Mouse (Mus musculus) CH12.LX (cell line): ENCODE data around the gene Atp5c1. TPM values are rescaled to one million over a fixed set of nuclear protein-coding genes. Genes with fewer than 3 reads are reported as not detected.

Experiments used
- DNase-seq: peaks from one replicate; pipeline ENCODE4 v3.0.0-alpha.2; 2013; ENCODE audit errors: extremely low read depth
- H3K27ac ChIP-seq: 2 replicates; pipeline ENCODE4 v1.5.1; 2012; ENCODE audit warnings: low read depth, mild to moderate bottlenecking, control low read depth, moderate library complexity; ENCODE audit not compliant: insufficient read depth
- H3K27me3 ChIP-seq: replicated peaks from 2 replicates; pipeline ENCODE3; 2012; ENCODE audit warnings: inconsistent platforms
- H3K36me3 ChIP-seq, 2 experiments: replicated peaks in 1 of 2; 2 replicates each; pipeline versions ENCODE3 to v1.6.1; 2012; ENCODE audit warnings: inconsistent platforms in 1 of 2, low read length in 1 of 2, mild to moderate bottlenecking in 1 of 2, mixed read lengths in 1 of 2, moderate library complexity in 1 of 2; ENCODE audit not compliant: control insufficient read depth in 1 of 2, insufficient read depth in 1 of 2
- H3K4me1 ChIP-seq, 2 experiments: 2 replicates each; pipeline ENCODE4 v1.6.1; 2012; ENCODE audit warnings: inconsistent platforms in 1 of 2, moderate library complexity in 1 of 2; ENCODE audit not compliant: insufficient read depth in 2 of 2, control insufficient read depth in 1 of 2
- H3K4me2 ChIP-seq: 2 replicates; pipeline ENCODE4 v1.6.1; 2012; ENCODE audit warnings: low read depth, mild to moderate bottlenecking, control low read depth; ENCODE audit not compliant: poor library complexity, insufficient read depth, severe bottlenecking
- H3K4me3 ChIP-seq, 3 experiments: fragments of 150-350 bp in 1 of 3; sonication (generic) in 1 of 3; replicated peaks in 1 of 3; 2 replicates each; pipeline versions ENCODE3 to v1.5.1; 2011 to 2012; ENCODE audit warnings: low read depth in 2 of 3, low read length in 2 of 3, mild to moderate bottlenecking in 2 of 3, moderate library complexity in 2 of 3, control low read depth in 1 of 3, improper control_type of control experiment in 1 of 3, inconsistent platforms in 1 of 3, mixed read lengths in 1 of 3; ENCODE audit not compliant: poor library complexity in 1 of 3
- H3K79me2 ChIP-seq: replicated peaks from 2 replicates; pipeline ENCODE4 v1.6.1; 2012; ENCODE audit warnings: mild to moderate bottlenecking, moderate library complexity; ENCODE audit not compliant: control insufficient read depth, poor library complexity, insufficient read depth, severe bottlenecking; ENCODE audit errors: extremely low read depth
- H3K9ac ChIP-seq: 2 replicates; pipeline ENCODE4 v1.6.1; 2012; ENCODE audit warnings: low read depth, mild to moderate bottlenecking, control low read depth, moderate library complexity; ENCODE audit not compliant: insufficient read depth
- H3K9me3 ChIP-seq: replicated peaks from 2 replicates; pipeline ENCODE3; 2012; ENCODE audit warnings: low read length, inconsistent platforms, mixed read lengths
- BHLHE40 ChIP-seq: IDR thresholded peaks from 2 replicates; pipeline ENCODE4 v1.6.1; 2011; ENCODE audit warnings: mild to moderate bottlenecking, low read depth, low read length, improper control_type of control experiment
- CHD1 ChIP-seq: IDR thresholded peaks from 2 replicates; pipeline ENCODE4 v1.6.1; 2012; ENCODE audit warnings: low read depth, low read length, improper control_type of control experiment, inconsistent platforms
- CTCF ChIP-seq, 2 experiments: IDR thresholded peaks in 1 of 2; conservative IDR thresholded peaks in 1 of 2; 2 replicates each; pipeline ENCODE4 v1.5.1; 2011 to 2012; ENCODE audit warnings: low read depth in 2 of 2, low read length in 2 of 2, improper control_type of control experiment in 1 of 2, inconsistent platforms in 1 of 2, mild to moderate bottlenecking in 1 of 2, moderate library complexity in 1 of 2
- E2F4 ChIP-seq: IDR thresholded peaks from 2 replicates; pipeline ENCODE4 v1.6.1; 2011; ENCODE audit warnings: low read depth, low read length, improper control_type of control experiment; ENCODE audit not compliant: insufficient replicate concordance
- EP300 ChIP-seq: IDR thresholded peaks from 2 replicates; pipeline ENCODE4 v1.6.1; 2011; ENCODE audit warnings: low read length, improper control_type of control experiment
- GABPA ChIP-seq: IDR thresholded peaks from 2 replicates; pipeline ENCODE4 v1.6.1; 2012; ENCODE audit warnings: low read depth, low read length, improper control_type of control experiment, inconsistent platforms; ENCODE audit not compliant: insufficient replicate concordance
- JUND ChIP-seq: conservative IDR thresholded peaks from 2 replicates; pipeline ENCODE4 v1.6.1; 2011; ENCODE audit warnings: low read depth, low read length, improper control_type of control experiment
- MAFK ChIP-seq: IDR thresholded peaks from 2 replicates; pipeline ENCODE4 v1.6.1; 2011; ENCODE audit warnings: low read length, improper control_type of control experiment; ENCODE audit not compliant: insufficient replicate concordance
- MAZ ChIP-seq: IDR thresholded peaks from 2 replicates; pipeline ENCODE4 v1.6.1; 2012; ENCODE audit warnings: low read depth, mild to moderate bottlenecking, inconsistent platforms, low read length, improper control_type of control experiment, moderate library complexity
- MEF2A ChIP-seq: IDR thresholded peaks from 2 replicates; pipeline ENCODE4 v1.6.1; 2014; ENCODE audit warnings: low read depth, mild to moderate bottlenecking, inconsistent platforms, low read length, improper control_type of control experiment, borderline replicate concordance
- NRF1 ChIP-seq: IDR thresholded peaks from 2 replicates; pipeline ENCODE4 v1.6.1; 2014; ENCODE audit warnings: low read depth, mild to moderate bottlenecking, inconsistent platforms, low read length, improper control_type of control experiment, moderate library complexity
- PAX5 ChIP-seq: IDR thresholded peaks from 2 replicates; pipeline ENCODE4 v1.6.1; 2012; ENCODE audit warnings: low read length, inconsistent platforms, mixed read lengths
- POLR2A ChIP-seq: IDR thresholded peaks from 2 replicates; pipeline ENCODE4 v1.6.1; 2011; ENCODE audit warnings: low read depth, mild to moderate bottlenecking, improper control_type of control experiment, low read length
- RAD21 ChIP-seq: IDR thresholded peaks from 2 replicates; pipeline ENCODE4 v1.6.1; 2011; ENCODE audit warnings: low read depth, mild to moderate bottlenecking, low read length, improper control_type of control experiment, moderate library complexity
- SIN3A ChIP-seq: IDR thresholded peaks from 2 replicates; pipeline ENCODE4 v1.6.1; 2012; ENCODE audit warnings: low read length, improper control_type of control experiment, inconsistent platforms
- TBP ChIP-seq: conservative IDR thresholded peaks from 2 replicates; pipeline ENCODE4 v1.6.1; 2011; ENCODE audit warnings: low read depth, low read length, improper control_type of control experiment
- TCF12 ChIP-seq: IDR thresholded peaks from 2 replicates; pipeline ENCODE4 v1.6.1; 2014; ENCODE audit warnings: low read depth, mild to moderate bottlenecking, inconsistent platforms, low read length, improper control_type of control experiment
- UBTF ChIP-seq: IDR thresholded peaks from 2 replicates; pipeline ENCODE4 v1.6.1; 2012; ENCODE audit warnings: low read depth, mild to moderate bottlenecking, inconsistent platforms, low read length, improper control_type of control experiment, moderate library complexity
- USF2 ChIP-seq: conservative IDR thresholded peaks from 2 replicates; pipeline ENCODE4 v1.6.1; 2011; ENCODE audit warnings: low read depth, low read length, improper control_type of control experiment
- ZKSCAN1 ChIP-seq: IDR thresholded peaks from 2 replicates; pipeline ENCODE4 v1.6.1; 2012; ENCODE audit warnings: low read depth, inconsistent platforms, low read length, improper control_type of control experiment, borderline replicate concordance
- ZMIZ1 ChIP-seq: IDR thresholded peaks from 2 replicates; pipeline ENCODE4 v1.6.1; 2012; ENCODE audit warnings: low read depth, mild to moderate bottlenecking, inconsistent platforms, low read length, improper control_type of control experiment
- dilution Hi-C: fragments of 300-500 bp; cut with MboI; formaldehyde crosslinking; loops from 2 replicates; pipeline ENCODE4 v1.14.3; 2020; ENCODE audit warnings: low sequenced_read_pairs; ENCODE audit not compliant: extremely low pct_unique_long_range_greater_than_20kb, extremely low pct_ligation_motif_present
- in situ Hi-C: fragments of 300-500 bp; cut with MboI; formaldehyde crosslinking; loops from 3 replicates; pipeline ENCODE4 v1.14.3; 2019; ENCODE audit warnings: low sequenced_read_pairs, low pct_ligation_motif_present, low pct_unique_long_range_greater_than_20kb, mixed read lengths
- polyA plus RNA-seq: library from polyadenylated mRNA; unstranded; fragments of >175 nt; gene quantifications from 2 replicates; pipeline ENCODE4 v1.2.1, GENCODE M21; 2012; ENCODE audit warnings: low read depth; ENCODE audit not compliant: insufficient read length
- total RNA-seq, 2 experiments: library from RNA; depleted of rRNA; stranded (reverse); fragments of 300-350 nt in 1 of 2; fragments of >200 nt in 1 of 2; gene quantifications; 2 replicates each; pipeline ENCODE4 v1.2.3; 2012 to 2014

Gene Atp5c1
- total and polyA plus RNA-seq, 3 experiments, result 336 to 918 (median 423) TPM

- Histone ChIP-seq H3K4me1 (no peaks in the 10 kb centered on the region), H3K27me3 (no peaks in the 10 kb centered on the region), H3K9ac (no peak overlapping the region), H3K4me3 (no peak overlapping the region), H3K27ac (no peak overlapping the region), H3K36me3 (no peaks in the 10 kb centered on the region), H3K9me3 (no peaks in the 10 kb centered on the region), H3K79me2 (no peaks in the 10 kb centered on the region), H3K4me2 (no peak overlapping the region)
- in situ Hi-C loops, result no loop called here
- DNase-seq, result no peak
- TF ChIP-seq E2F4 (no peak), RAD21 (no peak), POLR2A (no peak), UBTF (no peak), MAZ (no peak), JUND (no peak), BHLHE40 (no peak), MAFK (no peak), TBP (no peak), PAX5 (no peak), CHD1 (no peak), ZKSCAN1 (no peak), NRF1 (no peak), ZMIZ1 (no peak), SIN3A (no peak), USF2 (no peak), MEF2A (no peak), TCF12 (no peak), CTCF (conservative IDR thresholded peaks at IDR 0.05 in 1 of 2, IDR thresholded peaks at IDR 0.05 in 1 of 2; ENCODE audit: low read depth in 2 of 2, low read length in 2 of 2) (no peak), EP300 (no peak)
- dilution Hi-C loops, result no loop called here
Observed at GRCm38 (mm10) chr2:10118751-10119150, 38.4 kb upstream of the Atp5c1 start.

- dilution Hi-C loops, result no loop called here
- Histone ChIP-seq H3K36me3 (no peaks in the 10 kb centered on the region), H3K27me3 (no peaks in the 10 kb centered on the region), H3K9ac (no peak overlapping the region), H3K4me3 (no peak overlapping the region), H3K79me2 (no peaks in the 10 kb centered on the region), H3K27ac (no peak overlapping the region), H3K4me1 (peaks cover 0 to 11% of the 10 kb centered on the region in 2 experiments; a peak in 3 of 4 replicates), H3K4me2 (no peak overlapping the region), H3K9me3 (no peaks in the 10 kb centered on the region)
- no peak for TF ChIP-seq GABPA
- TF ChIP-seq ZMIZ1, result no peak
- DNase-seq, result no peak
- in situ Hi-C loops, result no loop called here
Observed at GRCm38 (mm10) chr2:10108535-10109189, 28.4 kb upstream of the Atp5c1 start.
